Mouse (Mus musculus) hindbrain, postnatal 0 days (tissue): ENCODE results near the gene Cox6a2. TPM values are rescaled to one million over a fixed set of nuclear protein-coding genes. Genes with fewer than 3 reads are reported as not detected.

Source experiments
- ATAC-seq: fragments of 200-750 bp; cut with Nextera tagmentation; 2 replicates; pipeline ENCODE4 v1.8.0; 2017; ENCODE audit warnings: mild to moderate bottlenecking, moderate TSS enrichment, moderate library complexity
- DNase-seq: peaks from one replicate; pipeline ENCODE4 v3.0.0-alpha.2; 2015; ENCODE audit warnings: low spot score
- H3K27ac ChIP-seq: fragments of 300-500 bp; sonication (generic); 2 replicates; pipeline ENCODE4 v1.5.1; 2014; ENCODE audit warnings: mild to moderate bottlenecking
- H3K27me3 ChIP-seq: fragments of 300-500 bp; sonication (generic); 2 replicates; pipeline ENCODE4 v1.6.1; 2014; ENCODE audit warnings: low read length, mixed read lengths; ENCODE audit not compliant: insufficient read depth
- H3K36me3 ChIP-seq: fragments of 300-500 bp; sonication (generic); 2 replicates; pipeline ENCODE4 v1.6.1; 2014; ENCODE audit warnings: low read length, mixed read lengths; ENCODE audit not compliant: insufficient read depth
- H3K4me1 ChIP-seq: fragments of 300-500 bp; sonication (generic); 2 replicates; pipeline ENCODE4 v1.6.1; 2014; ENCODE audit warnings: antibody characterized with exemption, low read length, mixed read lengths; ENCODE audit not compliant: insufficient read depth
- H3K4me2 ChIP-seq: fragments of 300-500 bp; sonication (generic); 2 replicates; pipeline ENCODE4 v1.6.1; 2014; ENCODE audit warnings: low read depth, mild to moderate bottlenecking, low read length, moderate library complexity, mixed read lengths
- H3K4me3 ChIP-seq: fragments of 300-500 bp; sonication (generic); 2 replicates; pipeline ENCODE4 v1.5.1; 2014; ENCODE audit warnings: low read length
- H3K9ac ChIP-seq: fragments of 300-500 bp; sonication (generic); replicated peaks from 2 replicates; pipeline ENCODE4 v1.6.1; 2014; ENCODE audit warnings: mild to moderate bottlenecking, low read length, moderate library complexity, mixed read lengths
- H3K9me3 ChIP-seq: fragments of 300-500 bp; sonication (generic); 2 replicates; pipeline ENCODE4 v1.6.1; 2016; ENCODE audit warnings: low read length, mixed read lengths
- CTCF ChIP-seq: IDR thresholded peaks from 2 replicates; pipeline ENCODE4 v1.5.1; 2016; ENCODE audit warnings: antibody characterized with exemption, control low read depth, low read depth
- WGBS: fragments of 180-500 bp; shearing (Covaris S2); extraction: QIAGEN DNeasy Blood & Tissue Kit; methylation state at CpG from one replicate; pipeline ENCODE4 v1.1.7; 2014; 5-methylcytosine and 5-hydroxymethylcytosine counted together
- polyA plus RNA-seq: library from polyadenylated mRNA; unstranded; fragments of >200 nt; fragmentation: Nextera tagmentation; extraction: Ambion mirVana; gene quantifications from 2 replicates; pipeline ENCODE4 v1.2.1, GENCODE M21; 2015
- total RNA-seq: library from RNA; depleted of rRNA; stranded (reverse); fragments of >200 nt; gene quantifications from 2 replicates; pipeline ENCODE4 v1.2.3, GENCODE M21; 2014

Gene Cox6a2
- total and polyA plus RNA-seq, 2 experiments from 2014 or later: 0.83 TPM; not detected in 1

GRCm38 (mm10) chr7:128242331-128242730 is 36.1 kb upstream of the Cox6a2 start:
- DNase-seq (no peak), ATAC-seq (no peak)
- 97% methylated on average over 16 of the region's 16 CpGs for WGBS
- no peak for TF ChIP-seq CTCF
- H3K27ac ChIP-seq: no peak overlapping the region
- no peak overlapping the region for H3K9ac ChIP-seq
- no peaks in the 10 kb centered on the region for H3K9me3 ChIP-seq
- no peaks in the 10 kb centered on the region for H3K27me3 ChIP-seq
- H3K4me2 ChIP-seq: no peak overlapping the region
- peaks cover 41% of the 10 kb centered on the region for H3K36me3 ChIP-seq
- peaks cover 5% of the 10 kb centered on the region; the same call in 1 of the 2 replicates for H3K4me1 ChIP-seq
- no peak overlapping the region for H3K4me3 ChIP-seq

DNA sequence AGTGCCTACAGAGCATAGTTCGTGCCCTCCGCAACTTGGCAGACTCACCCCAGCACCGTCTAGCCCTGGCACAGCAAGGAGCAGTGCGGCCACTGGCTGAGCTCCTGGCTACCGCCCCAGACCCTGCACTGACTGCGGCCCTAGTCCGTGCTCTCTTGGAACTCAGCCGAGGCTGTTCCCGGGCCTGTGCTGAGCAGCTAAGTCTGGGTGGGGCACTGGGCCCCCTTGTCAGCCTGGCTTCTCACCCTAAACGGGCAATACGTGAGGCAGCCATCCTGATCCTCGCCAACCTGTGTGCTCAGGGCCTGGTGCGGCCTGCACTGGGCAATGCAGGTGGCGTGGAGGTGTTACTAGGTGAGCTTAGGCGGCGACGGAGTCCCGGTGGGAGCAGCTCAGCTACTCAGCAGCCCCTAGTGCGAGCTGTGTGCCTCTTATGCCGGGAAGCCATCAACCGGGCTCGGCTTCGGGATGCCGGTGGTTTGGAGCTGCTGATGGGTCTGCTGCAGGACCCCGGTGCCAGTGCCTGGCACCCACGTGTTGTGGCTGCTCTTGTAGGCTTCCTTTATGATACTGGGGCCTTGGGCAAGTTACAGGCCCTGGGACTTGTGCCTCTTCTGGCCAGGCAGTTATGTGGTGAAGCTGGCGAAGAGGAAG is 34.1 kb upstream of the Cox6a2 start:
- H3K27me3 ChIP-seq: no peaks in the 10 kb centered on the region
- 90% methylated on average over 27 of the region's 27 CpGs for WGBS
- no peaks in the 10 kb centered on the region for H3K9me3 ChIP-seq
- no peak overlapping the region for H3K9ac ChIP-seq
- DNase-seq (no peak), ATAC-seq (no peak)
- H3K27ac ChIP-seq: no peak overlapping the region
- H3K4me2 ChIP-seq: no peak overlapping the region
- no peaks in the 10 kb centered on the region for H3K4me1 ChIP-seq
- peaks cover 41% of the 10 kb centered on the region for H3K36me3 ChIP-seq
- H3K4me3 ChIP-seq: no peak overlapping the region
- no peak for TF ChIP-seq CTCF

GRCm38 (mm10) chr7:128238991-128239390 is 32.8 kb upstream of the Cox6a2 start:
- Histone ChIP-seq H3K9ac (no peak overlapping the region), H3K36me3 (peaks cover 28% of the 10 kb centered on the region), H3K27ac (peak overlapping the region; percentile 97; the same call in 1 of the 2 replicates), H3K4me2 (peak overlapping the region; percentile 53), H3K4me1 (no peaks in the 10 kb centered on the region), H3K4me3 (peak overlapping the region; percentile 54), H3K9me3 (no peaks in the 10 kb centered on the region), H3K27me3 (no peaks in the 10 kb centered on the region)
- peak; percentile 54 for DNase-seq
- peak; percentile 58 for TF ChIP-seq CTCF
- no peak for ATAC-seq
- 21% methylated on average over 4 of the region's 4 CpGs for WGBS

GRCm38 (mm10) chr7:128237927-128238778 is 32.0 kb upstream of the Cox6a2 start, which contains the start of gene 9130023H24Rik:
TSS of gene 9130023H24Rik (minus strand) at chr7:128238031.
- DNase-seq: peak; percentile 100
- Histone ChIP-seq H3K9ac (peak within 1 kb of the TSS; percentile 61), H3K27ac (peak within 1 kb of the TSS; percentile 97), H3K4me2 (peak within 1 kb of the TSS; percentile 93), H3K9me3 (no peaks in the 10 kb centered on the region), H3K36me3 (peaks cover 26% of the 10 kb centered on the region), H3K4me3 (peak within 1 kb of the TSS; percentile 54), H3K4me1 (no peaks in the 10 kb centered on the region), H3K27me3 (no peaks in the 10 kb centered on the region)
- WGBS: under 1% methylated on average over 72 of the region's 72 CpGs
- TF ChIP-seq CTCF: peak; percentile 55
- peak; percentile 94 for ATAC-seq

DNA sequence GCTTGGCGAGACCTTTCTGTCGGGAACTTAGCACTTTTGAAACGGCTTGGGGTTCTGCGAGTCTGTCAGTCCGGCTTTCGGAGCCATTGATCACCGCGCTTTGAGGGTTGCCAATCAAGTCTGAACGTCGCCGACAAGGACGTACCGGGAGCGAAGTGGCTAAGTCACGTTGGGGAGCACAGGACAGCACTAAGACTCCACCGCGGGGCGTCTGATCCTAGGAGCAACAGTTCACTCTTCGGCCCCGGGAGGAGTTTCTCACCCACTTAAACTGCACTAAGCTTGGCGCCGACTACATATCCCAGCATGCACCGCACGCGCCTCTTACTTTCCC is 31.4 kb upstream of the Cox6a2 start:
- Histone ChIP-seq H3K9ac (peak overlapping the region; percentile 61), H3K4me2 (peak overlapping the region; percentile 93), H3K9me3 (no peaks in the 10 kb centered on the region), H3K36me3 (peaks cover 21% of the 10 kb centered on the region), H3K27me3 (no peaks in the 10 kb centered on the region), H3K27ac (peak overlapping the region; percentile 97), H3K4me3 (peak overlapping the region; percentile 54), H3K4me1 (no peaks in the 10 kb centered on the region)
- DNase-seq (no peak), ATAC-seq (no peak)
- WGBS: under 1% methylated on average over 25 of the region's 25 CpGs
- TF ChIP-seq CTCF: no peak; the same call in 1 of the 2 replicates

DNA sequence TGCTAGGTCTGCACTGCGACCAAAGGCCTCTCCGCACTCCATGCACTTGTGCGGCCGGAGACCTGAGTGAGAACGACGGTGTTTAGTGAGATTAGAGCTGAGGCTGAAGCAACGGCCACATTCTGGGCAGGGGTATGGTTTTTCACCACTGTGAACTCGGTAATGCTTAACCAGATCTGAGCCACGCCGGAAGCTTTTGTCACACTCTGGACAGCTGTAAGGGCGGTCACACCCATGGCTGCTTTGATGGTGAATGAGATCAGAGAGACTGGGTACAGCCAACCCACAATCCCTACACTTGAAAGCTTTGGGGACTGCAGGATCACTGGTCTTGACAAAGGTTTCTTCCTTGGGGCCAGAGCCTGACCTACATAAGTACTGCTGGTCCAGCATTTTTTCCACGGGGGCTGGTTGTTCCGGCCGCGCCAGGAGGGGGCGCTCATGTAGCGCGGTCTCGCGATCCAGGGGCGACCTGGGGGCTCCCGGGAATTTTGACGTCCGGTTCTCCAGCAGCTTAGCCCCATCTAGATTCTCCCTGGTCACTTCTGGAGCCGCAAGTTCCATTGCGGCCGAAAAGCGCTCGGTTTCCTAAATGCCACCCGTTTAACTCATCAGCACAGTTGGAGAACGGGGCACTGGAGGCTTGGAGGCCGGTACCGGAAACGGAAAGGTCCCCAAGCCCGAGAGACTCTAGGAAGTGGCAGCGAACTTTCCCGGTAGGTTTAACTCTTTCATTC is 30.8 kb upstream of the Cox6a2 start, which contains the start of gene Armc5:
Gene Armc5 (plus strand): TSS at position 487 of the 737 bp plus-strand sequence.
- DNase-seq (peak; percentile 85), ATAC-seq (peak; percentile 19)
- peak within 1 kb of the TSS; percentile 61 for H3K9ac ChIP-seq
- peaks cover 15% of the 10 kb centered on the region for H3K36me3 ChIP-seq
- H3K4me3 ChIP-seq: peak within 1 kb of the TSS; percentile 54
- no peaks in the 10 kb centered on the region for H3K4me1 ChIP-seq
- peak within 1 kb of the TSS; percentile 93 for H3K4me2 ChIP-seq
- H3K9me3 ChIP-seq: no peaks in the 10 kb centered on the region
- peak; percentile 78 for TF ChIP-seq CTCF
- WGBS: 27% methylated on average over 37 of the region's 37 CpGs
- H3K27ac ChIP-seq: peak within 1 kb of the TSS; percentile 97
- no peaks in the 10 kb centered on the region for H3K27me3 ChIP-seq
